Mouse (Mus musculus): ENCODE data around the gene Tubgcp4. TPM values are rescaled to one million over a fixed set of nuclear protein-coding genes. Genes with fewer than 3 reads are reported as not detected.

Gene Tubgcp4
- polyA plus RNA-seq, 1 experiment from 2014 or later, result 74.5 TPM

DNA sequence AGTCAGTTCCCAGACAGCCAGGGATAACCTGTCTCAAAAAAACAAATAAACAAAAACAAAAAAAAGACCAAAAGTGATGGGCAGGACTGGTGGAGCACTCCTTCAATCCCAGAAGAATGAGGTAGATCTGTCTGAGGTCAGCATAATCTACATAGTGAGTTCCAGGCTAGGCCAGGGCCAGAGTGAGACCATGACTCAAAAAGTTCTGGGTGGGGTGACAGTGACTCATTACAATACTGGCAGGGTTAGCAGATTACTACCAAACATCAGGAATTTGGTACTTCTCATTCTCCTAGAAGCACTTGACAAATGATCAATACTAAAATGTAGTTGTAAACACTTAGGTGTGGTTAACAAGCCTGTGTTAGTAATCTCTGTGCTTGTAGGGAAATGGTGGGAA lies 49.5 kb downstream of the Tubgcp4 start:
- Histone ChIP-seq H3K36me3 (peaks cover 78% of the 10 kb centered on the region), H3K9ac (no peak overlapping the region), H3K4me1 (0 out of 2 replicates have a peak, but pooled peaks cover 2% of the 10 kb centered on the region), H3K9me3 (replicated peaks) (no peaks in the 10 kb centered on the region), H3K27me3 (no peaks in the 10 kb centered on the region), H3K4me2 (replicated peaks) (no peak overlapping the region), H3K4me3 (no peak overlapping the region), H3K27ac (no peak overlapping the region)
- ATAC-seq (ENCODE audit: low FRiP score), result no peak

GRCm38 (mm10) chr2:121223010-121223409 lies 52.6 kb downstream of the Tubgcp4 start:
- no peak overlapping the region for H3K4me2 ChIP-seq (replicated peaks)
- peaks cover 85% of the 10 kb centered on the region for H3K36me3 ChIP-seq
- WGBS, result 86% methylated on average over 2 of the region's 2 CpGs
- H3K9ac ChIP-seq, result no peak overlapping the region
- H3K27me3 ChIP-seq, result no peaks in the 10 kb centered on the region
- H3K4me1 ChIP-seq, result 0 out of 2 replicates have a peak, but pooled peaks cover 2% of the 10 kb centered on the region
- H3K27ac ChIP-seq, result 0 out of 2 replicates have a peak overlapping the region, but pooled peaks have one; percentile 7
- no peak for ATAC-seq (ENCODE audit: low FRiP score)
- no peaks in the 10 kb centered on the region for H3K9me3 ChIP-seq (replicated peaks)
- H3K4me3 ChIP-seq, result no peak overlapping the region

DNA sequence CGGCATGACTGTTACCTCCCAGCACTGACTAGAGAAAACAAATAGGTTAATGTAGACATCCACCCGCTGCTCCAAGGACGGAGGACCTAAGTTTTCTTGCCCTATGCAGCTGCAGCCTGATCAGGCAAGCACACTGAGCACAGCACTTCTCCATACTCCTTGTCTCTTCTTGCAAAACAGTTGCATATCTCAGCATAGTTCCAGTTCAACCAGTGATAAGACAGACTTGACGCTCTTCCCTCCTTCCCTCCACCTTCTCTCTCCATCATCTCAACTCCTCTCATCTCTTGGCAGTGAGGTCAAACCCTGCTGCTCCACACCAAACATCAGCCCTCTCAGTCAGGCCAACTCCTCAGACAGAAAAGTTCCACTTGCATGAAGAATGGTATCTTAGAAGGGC lies 57.7 kb downstream of the Tubgcp4 start:
- Histone ChIP-seq H3K9ac (no peak overlapping the region), H3K4me2 (replicated peaks) (no peak overlapping the region), H3K9me3 (replicated peaks) (no peaks in the 10 kb centered on the region), H3K27me3 (no peaks in the 10 kb centered on the region), H3K36me3 (peaks cover 74% of the 10 kb centered on the region), H3K27ac (no peak overlapping the region), H3K4me3 (no peak overlapping the region), H3K4me1 (0 out of 2 replicates have a peak, but pooled peaks cover under 1% of the 10 kb centered on the region)
- 93% methylated on average over 4 of the region's 4 CpGs for WGBS
- no peak for ATAC-seq (ENCODE audit: low FRiP score)

- Histone ChIP-seq H3K4me3 (no peak overlapping the region), H3K4me1 (no peaks in the 10 kb centered on the region), H3K9ac (no peak overlapping the region), H3K9me3 (replicated peaks) (no peaks in the 10 kb centered on the region), H3K36me3 (peaks cover 73% of the 10 kb centered on the region), H3K27ac (no peak overlapping the region), H3K27me3 (no peaks in the 10 kb centered on the region), H3K4me2 (replicated peaks) (no peak overlapping the region)
- WGBS, result 93% methylated on average over 8 of the region's 8 CpGs
- ATAC-seq (ENCODE audit: low FRiP score), result no peak
These were observed 65.1 kb downstream of the Tubgcp4 start for GRCm38 (mm10) chr2:121235460-121236072.

- no peak for ATAC-seq (ENCODE audit: low FRiP score)
- Histone ChIP-seq H3K9ac (no peak overlapping the region), H3K27ac (no peak overlapping the region), H3K4me1 (no peaks in the 10 kb centered on the region), H3K4me2 (replicated peaks) (no peak overlapping the region), H3K27me3 (no peaks in the 10 kb centered on the region), H3K36me3 (peaks cover 71% of the 10 kb centered on the region), H3K4me3 (no peak overlapping the region), H3K9me3 (replicated peaks) (no peaks in the 10 kb centered on the region)
- 92% methylated on average over 4 of the region's 4 CpGs for WGBS
These were observed 69.0 kb downstream of the Tubgcp4 start for GRCm38 (mm10) chr2:121239426-121239825.

GRCm38 (mm10) chr2:121244099-121244498 lies 73.6 kb downstream of the Tubgcp4 start:
- WGBS, result 92% methylated on average over 5 of the region's 5 CpGs
- no peaks in the 10 kb centered on the region for H3K27me3 ChIP-seq
- H3K4me2 ChIP-seq (replicated peaks), result no peak overlapping the region
- H3K9me3 ChIP-seq (replicated peaks), result no peaks in the 10 kb centered on the region
- ATAC-seq (ENCODE audit: low FRiP score), result no peak
- H3K9ac ChIP-seq, result no peak overlapping the region
- no peak overlapping the region for H3K27ac ChIP-seq
- H3K4me1 ChIP-seq, result no peaks in the 10 kb centered on the region
- peaks cover 84% of the 10 kb centered on the region for H3K36me3 ChIP-seq
- no peak overlapping the region for H3K4me3 ChIP-seq

Other genes starting within 250 kb of the Tubgcp4 start
- 28.6 and 33.4 TPM in 2 replicates for gene Ubr1, start 199.9 kb upstream of the Tubgcp4 start, polyA plus RNA-seq (2016; fragmentation: Nextera tagmentation; extraction: Ambion mirVana)
- gene Tmem62, start 193.6 kb upstream of the Tubgcp4 start, polyA plus RNA-seq (2016; fragmentation: Nextera tagmentation; extraction: Ambion mirVana), result 6.2 and 6.3 TPM in 2 replicates
- 59.1 and 61.0 TPM in 2 replicates for gene Ccndbp1, start 162.3 kb upstream of the Tubgcp4 start, polyA plus RNA-seq (2016; fragmentation: Nextera tagmentation; extraction: Ambion mirVana)
- 5.3 and 6.8 TPM in 2 replicates for gene Epb42, start 133.6 kb upstream of the Tubgcp4 start, polyA plus RNA-seq (2016; fragmentation: Nextera tagmentation; extraction: Ambion mirVana)
- not detected in 2 replicates for gene Tgm5, start 84.8 kb upstream of the Tubgcp4 start, polyA plus RNA-seq (2016; fragmentation: Nextera tagmentation; extraction: Ambion mirVana)
- not detected in 2 replicates for gene Tgm7, start 60.9 kb upstream of the Tubgcp4 start, polyA plus RNA-seq (2016; fragmentation: Nextera tagmentation; extraction: Ambion mirVana)
- gene Adal, start 30.2 kb upstream of the Tubgcp4 start, polyA plus RNA-seq (2016; fragmentation: Nextera tagmentation; extraction: Ambion mirVana), result 29.2 and 29.6 TPM in 2 replicates
- 22.3 and 24.7 TPM in 2 replicates for gene Lcmt2, start 30.0 kb upstream of the Tubgcp4 start, polyA plus RNA-seq (2016; fragmentation: Nextera tagmentation; extraction: Ambion mirVana)
- 11.5 and 13.6 TPM in 2 replicates for gene Zscan29, start 471 bp downstream of the Tubgcp4 start, polyA plus RNA-seq (2016; fragmentation: Nextera tagmentation; extraction: Ambion mirVana)
- gene Trp53bp1, start 100.8 kb downstream of the Tubgcp4 start, polyA plus RNA-seq (2016; fragmentation: Nextera tagmentation; extraction: Ambion mirVana), result 207 and 211 TPM in 2 replicates
- 10.4 and 14.6 TPM in 2 replicates for gene Map1a, start 118.9 kb downstream of the Tubgcp4 start, polyA plus RNA-seq (2016; fragmentation: Nextera tagmentation; extraction: Ambion mirVana)
- 15.4 and 15.6 TPM in 2 replicates for gene Ppip5k1, start 184.7 kb downstream of the Tubgcp4 start, polyA plus RNA-seq (2016; fragmentation: Nextera tagmentation; extraction: Ambion mirVana)
- gene Ckmt1, start 187.1 kb downstream of the Tubgcp4 start, polyA plus RNA-seq (2016; fragmentation: Nextera tagmentation; extraction: Ambion mirVana), result 15.4 and 19.5 TPM in 2 replicates
- not detected in 2 replicates for gene Strc, start 216.5 kb downstream of the Tubgcp4 start, polyA plus RNA-seq (2016; fragmentation: Nextera tagmentation; extraction: Ambion mirVana)
- 547 and 563 TPM in 2 replicates for gene Pdia3, start 243.1 kb downstream of the Tubgcp4 start, polyA plus RNA-seq (2016; fragmentation: Nextera tagmentation; extraction: Ambion mirVana)
- gene Catsper2, start 243.1 kb downstream of the Tubgcp4 start, polyA plus RNA-seq (2016; fragmentation: Nextera tagmentation; extraction: Ambion mirVana), result 3.2 and 4.1 TPM in 2 replicates

All from hindbrain, embryonic 12.5 days (tissue).